In genomic region chr7:143830399-143830798, GRCm38 (mm10) we compare ENCODE assay signal across 8 mouse cellular contexts. TPM values are rescaled to one million over a fixed set of nuclear protein-coding genes. Genes with fewer than 3 reads are reported as not detected.
DNase-seq lines count a peak whose midpoint lies in the region; ATAC-seq and TF ChIP-seq lines count a peak whose summit lies in the region.

No protein-coding gene starts in this region.

- no peaks in the 10 kb centered on the region for H3K9me3 ChIP-seq in CH12.LX (replicated peaks; ENCODE audit: low read length)
- H3K9me3 ChIP-seq in forebrain, embryonic 15.5 days = no peaks in the 10 kb centered on the region
- no peaks in the 10 kb centered on the region for H3K9me3 ChIP-seq in liver, embryonic 14.5 days (ENCODE audit: control insufficient read depth, low read length)

- H3K27me3 ChIP-seq in CH12.LX (replicated peaks) = no peaks in the 10 kb centered on the region
- no peaks in the 10 kb centered on the region for H3K27me3 ChIP-seq in forebrain, embryonic 15.5 days
- H3K27me3 ChIP-seq in liver, embryonic 14.5 days (ENCODE audit: control insufficient read depth, insufficient read depth, low read length) = no peaks in the 10 kb centered on the region

- H3K4me3 ChIP-seq in CH12.LX (replicated peaks in 1 of 3; ENCODE audit: low read depth in 2 of 3, low read length in 2 of 3, poor library complexity in 1 of 3) = peak overlapping the region; percentile 69 to 83 (median 75)
- H3K4me3 ChIP-seq in forebrain, embryonic 15.5 days = peak overlapping the region; percentile 60
- peak overlapping the region; percentile 57 to 79 for H3K4me3 ChIP-seq in liver, embryonic 14.5 days (ENCODE audit: insufficient read depth in 1 of 2, low read depth in 2 of 2, low read length in 2 of 2)

- peaks cover 10 to 41% of the 10 kb centered on the region in 2 experiments for H3K4me1 ChIP-seq in CH12.LX (ENCODE audit: control insufficient read depth in 1 of 2, insufficient read depth in 2 of 2)
- H3K4me1 ChIP-seq in forebrain, embryonic 15.5 days = peaks cover 43% of the 10 kb centered on the region
- H3K4me1 ChIP-seq in liver, embryonic 14.5 days (replicated peaks; ENCODE audit: control insufficient read depth in 2 of 2, insufficient read depth in 2 of 2, low read length in 1 of 2) = peaks cover 0 to 22% of the 10 kb centered on the region in 2 experiments; a peak in 3 of 4 replicates

- H3K9ac ChIP-seq in CH12.LX (ENCODE audit: insufficient read depth, low read depth) = peak overlapping the region; percentile 36
- peak overlapping the region; percentile 70 for H3K9ac ChIP-seq in forebrain, embryonic 15.5 days (replicated peaks)
- peak overlapping the region; percentile 56 for H3K9ac ChIP-seq in liver, embryonic 14.5 days (replicated peaks)

- no peak for TF ChIP-seq CTCF in CH12.LX (conservative IDR thresholded peaks at IDR 0.05 in 1 of 2, IDR thresholded peaks at IDR 0.05 in 1 of 2; ENCODE audit: low read depth in 2 of 2, low read length in 2 of 2)
- no peak for TF ChIP-seq CTCF in liver, embryonic 14.5 days (IDR thresholded peaks at IDR 0.05; ENCODE audit: low read depth)

- H3K36me3 ChIP-seq in CH12.LX (replicated peaks in 1 of 2; ENCODE audit: control insufficient read depth in 1 of 2, insufficient read depth in 1 of 2, low read length in 1 of 2) = peaks cover 9 to 41% of the 10 kb centered on the region in 2 experiments
- H3K36me3 ChIP-seq in forebrain, embryonic 15.5 days = no peaks in the 10 kb centered on the region
- no peaks in the 10 kb centered on the region for H3K36me3 ChIP-seq in liver, embryonic 14.5 days (replicated peaks; ENCODE audit: control insufficient read depth, insufficient read depth, low read depth)

- no peak for TF ChIP-seq POLR2A in CH12.LX (IDR thresholded peaks at IDR 0.05; ENCODE audit: low read depth, low read length)

- H3K79me2 ChIP-seq in CH12.LX (replicated peaks; ENCODE audit: control insufficient read depth, extremely low read depth, insufficient read depth, poor library complexity, severe bottlenecking) = 0 out of 2 replicates have a peak, but pooled peaks cover 3% of the 10 kb centered on the region

- WGBS in forebrain, embryonic 15.5 days = 4% methylated on average over 6 of the region's 6 CpGs
- WGBS in liver, embryonic 14.5 days (ENCODE audit: insufficient replicate concordance) = 10% methylated on average over 6 of the region's 6 CpGs

- no peak for TF ChIP-seq RAD21 in CH12.LX (IDR thresholded peaks at IDR 0.05; ENCODE audit: low read depth, low read length)

- H3K4me2 ChIP-seq in CH12.LX (ENCODE audit: insufficient read depth, low read depth, poor library complexity, severe bottlenecking) = peak overlapping the region; percentile 93
- peak overlapping the region; percentile 73 for H3K4me2 ChIP-seq in forebrain, embryonic 15.5 days (replicated peaks)
- H3K4me2 ChIP-seq in liver, embryonic 14.5 days (ENCODE audit: low read depth) = peak overlapping the region; percentile 90

- ATAC-seq in forebrain, embryonic 15.5 days (replicated peaks) = peak; percentile 41
- no peak for ATAC-seq in liver, embryonic 14.5 days (ENCODE audit: insufficient read depth)

- dilution Hi-C loops in CH12.LX (cut with MboI; ENCODE audit: extremely low pct_ligation_motif_present, extremely low pct_unique_long_range_greater_than_20kb, low sequenced_read_pairs) = no loop called here

- peak; percentile 34 to 44 for DNase-seq in cerebellum, postnatal 14 days
- no peak for DNase-seq in cerebellum, adult 9-11 months
- no peak for DNase-seq in CH12.LX (ENCODE audit: extremely low read depth)
- no peak for DNase-seq in liver, embryonic 14.5 days (ENCODE audit: low read depth in 3 of 3, low spot score in 3 of 3)
- no peak for DNase-seq in urinary bladder, postnatal 14 days (ENCODE audit: low spot score)
- no peak for DNase-seq in right cerebral cortex, postnatal 36 days (ENCODE audit: low spot score in 2 of 2)
- DNase-seq in kidney, adult 9 months = no peak

- in situ Hi-C loops in CH12.LX (cut with MboI; ENCODE audit: low pct_ligation_motif_present, low pct_unique_long_range_greater_than_20kb, low sequenced_read_pairs) = loop anchor here (10.0 kb wide), 1 partner anchor 74 kb away; no protein-coding TSS in a partner anchor

- no peak for TF ChIP-seq EP300 in CH12.LX (IDR thresholded peaks at IDR 0.05; ENCODE audit: low read length)
- no peak for TF ChIP-seq EP300 in liver, embryonic 14.5 days (IDR thresholded peaks at IDR 0.05; ENCODE audit: low read depth)

- H3K27ac ChIP-seq in CH12.LX (ENCODE audit: insufficient read depth, low read depth) = no peak overlapping the region
- H3K27ac ChIP-seq in forebrain, embryonic 15.5 days (replicated peaks) = peak overlapping the region; percentile 95
- no peak overlapping the region for H3K27ac ChIP-seq in liver, embryonic 14.5 days

TF ChIP-seq in CH12.LX, 34 proteins besides CTCF, POLR2A, EP300 and RAD21:
- TF ChIP-seq RCOR1 (conservative IDR thresholded peaks at IDR 0.05; ENCODE audit: low read depth, low read length) = no peak
- TF ChIP-seq ZC3H11A (IDR thresholded peaks at IDR 0.05; ENCODE audit: low read depth, low read length) = no peak
- TF ChIP-seq GABPA (IDR thresholded peaks at IDR 0.05; ENCODE audit: insufficient replicate concordance, low read depth, low read length) = no peak
TF ChIP-seq in CH12.LX: peak in this region for 0.

RNA-seq across cellular contexts. Expression of gene Dhcr7, which starts 7.5 kb away (rescaled TPM):
- 17.3 and 18.1 TPM in 2 replicates for total RNA-seq in CH12.LX (2012; rRNA removed)
- 17.7 and 22.1 TPM in 2 replicates for total RNA-seq in CH12.LX (2014; rRNA removed)
- 46.9 and 60.3 TPM in 2 replicates for polyA plus RNA-seq in CH12.LX (2012; ENCODE audit: insufficient read length, low read depth)
- polyA plus RNA-seq in forebrain, embryonic 15.5 days (2015; fragmentation: Nextera tagmentation; extraction: Ambion mirVana) = 43.9 and 47.7 TPM in 2 replicates
- polyA plus RNA-seq in liver, embryonic 14.5 days (2012; rRNA removed) = 58.8 and 61.2 TPM in 2 replicates
- 57.0 and 61.4 TPM in 2 replicates for polyA plus RNA-seq in liver, embryonic 14.5 days (2014; fragmentation: Nextera tagmentation; extraction: Ambion mirVana)

RNA-seq across cellular contexts. Expression of gene Nadsyn1, which starts 7.8 kb away (rescaled TPM):
- total RNA-seq in CH12.LX (2012; rRNA removed) = 8.0 and 11.7 TPM in 2 replicates
- total RNA-seq in CH12.LX (2014; rRNA removed) = 7.9 and 8.6 TPM in 2 replicates
- polyA plus RNA-seq in CH12.LX (2012; ENCODE audit: insufficient read length, low read depth) = 5.1 and 5.4 TPM in 2 replicates
- polyA plus RNA-seq in forebrain, embryonic 15.5 days (2015; fragmentation: Nextera tagmentation; extraction: Ambion mirVana) = 5.2 and 6.7 TPM in 2 replicates
- polyA plus RNA-seq in liver, embryonic 14.5 days (2012; rRNA removed) = 7.6 and 7.7 TPM in 2 replicates
- 6.0 and 7.1 TPM in 2 replicates for polyA plus RNA-seq in liver, embryonic 14.5 days (2014; fragmentation: Nextera tagmentation; extraction: Ambion mirVana)

RNA-seq across cellular contexts. Expression of gene Gm498, which starts 36.2 kb away (rescaled TPM):
- total RNA-seq in CH12.LX (2012; rRNA removed) (not detected in 2 replicates), CH12.LX (2014; rRNA removed) (not detected in 2 replicates)
- not detected in 2 replicates for polyA plus RNA-seq in CH12.LX (2012; ENCODE audit: insufficient read length, low read depth)
- polyA plus RNA-seq in forebrain, embryonic 15.5 days (2015; fragmentation: Nextera tagmentation; extraction: Ambion mirVana) = not detected in 2 replicates
- not detected in 2 replicates for polyA plus RNA-seq in liver, embryonic 14.5 days (2012; rRNA removed)
- not detected in 2 replicates for polyA plus RNA-seq in liver, embryonic 14.5 days (2014; fragmentation: Nextera tagmentation; extraction: Ambion mirVana)

RNA-seq across cellular contexts. Expression of gene Mrgpre, which starts 46.1 kb away (rescaled TPM):
- 1.3 and 1.5 TPM in 2 replicates for total RNA-seq in CH12.LX (2012; rRNA removed)
- total RNA-seq in CH12.LX (2014; rRNA removed) = 0.26 and 0.68 TPM in 2 replicates
- 3.0 and 3.5 TPM in 2 replicates for polyA plus RNA-seq in CH12.LX (2012; ENCODE audit: insufficient read length, low read depth)
- polyA plus RNA-seq in forebrain, embryonic 15.5 days (2015; fragmentation: Nextera tagmentation; extraction: Ambion mirVana) = 3.0 and 3.5 TPM in 2 replicates
- 0.28 and 0.37 TPM in 2 replicates for polyA plus RNA-seq in liver, embryonic 14.5 days (2012; rRNA removed)
- 0.19 and 0.23 TPM in 2 replicates for polyA plus RNA-seq in liver, embryonic 14.5 days (2014; fragmentation: Nextera tagmentation; extraction: Ambion mirVana)

Comparison
In these comparisons a context has a peak if more than half of its experiments do, and no peak if none do; other contexts are left out.
1. DNase-seq: peak in cerebellum, postnatal 14 days (2 of 2); none in cerebellum, adult 9-11 months (single experiment), CH12.LX (single experiment), liver, embryonic 14.5 days (0 of 3), urinary bladder, postnatal 14 days (single experiment), right cerebral cortex, postnatal 36 days (0 of 2) and kidney, adult 9 months (single experiment).
2. Peak in every context shown above with its lines, with median percentiles within 50 percentile points of each other: H3K4me2 ChIP-seq, H3K4me3 ChIP-seq and H3K9ac ChIP-seq.